Mouse (Mus musculus) embryo, embryonic 11.5 days (tissue): Measurements from ENCODE around the gene Dazap2.

Experiments
- DNase-seq: peaks from one replicate; pipeline ENCODE4 v3.0.0-alpha.2; 2012; ENCODE audit warnings: low read depth, low spot score

Gene Dazap2

DNA sequence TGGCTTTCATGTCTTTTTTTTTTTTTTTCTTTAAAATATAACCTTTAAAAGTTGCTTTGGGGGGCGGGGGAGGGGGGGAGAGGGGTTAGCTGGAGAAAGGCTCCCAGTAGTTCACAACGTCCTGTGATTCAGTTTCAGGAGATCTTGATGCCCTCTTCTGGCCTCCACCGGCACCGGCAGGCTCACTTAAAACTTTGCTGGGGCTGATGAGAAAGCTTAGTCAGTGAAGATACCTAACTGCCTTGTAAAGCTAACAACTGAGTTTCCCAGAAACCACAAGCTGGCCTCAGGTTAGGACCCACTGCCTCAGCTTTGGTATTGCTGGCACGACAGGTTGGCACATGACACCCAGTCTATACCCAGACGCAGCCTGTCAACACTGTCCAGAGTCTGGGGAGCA is 22.5 kb downstream of the Dazap2 start:
- no peak for DNase-seq

DNA sequence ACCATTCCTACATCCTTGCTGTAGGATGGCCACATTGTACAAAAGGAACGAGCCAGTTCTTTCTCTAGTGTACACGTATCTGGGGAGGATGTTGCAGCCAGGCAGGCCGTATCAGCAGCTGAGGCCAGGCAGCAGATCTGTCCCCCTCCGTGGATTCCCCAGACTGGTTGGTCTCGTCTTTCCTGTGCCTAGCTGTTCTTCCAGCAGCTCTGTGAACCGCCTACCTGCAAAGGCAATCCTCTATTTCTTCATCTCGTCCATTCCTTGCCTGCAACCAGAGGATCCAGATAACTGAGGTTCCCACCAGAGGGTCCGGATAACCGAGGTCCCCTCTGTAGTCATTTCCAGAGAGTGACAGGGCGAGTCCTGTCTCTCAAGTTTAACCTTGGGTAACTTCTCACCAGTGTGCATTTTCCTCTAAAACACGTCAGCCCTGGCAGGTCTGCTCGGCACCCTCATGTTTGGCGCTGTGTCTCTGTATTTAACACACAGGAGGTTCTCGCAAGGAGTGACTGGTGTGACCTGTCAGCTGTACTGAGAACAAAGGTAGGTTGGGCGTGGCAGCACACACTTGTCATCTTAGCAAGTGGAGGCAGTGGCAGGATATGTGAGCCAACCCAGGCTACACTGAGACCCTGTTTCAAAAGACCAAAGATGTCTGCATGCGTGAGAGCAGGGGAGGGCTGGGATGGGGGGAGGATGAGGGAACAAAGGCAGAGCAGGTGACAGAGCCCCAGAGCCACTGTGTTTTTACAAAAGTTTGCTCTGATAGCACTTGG is 25.0 kb downstream of the Dazap2 start:
- no peak for DNase-seq

DNA sequence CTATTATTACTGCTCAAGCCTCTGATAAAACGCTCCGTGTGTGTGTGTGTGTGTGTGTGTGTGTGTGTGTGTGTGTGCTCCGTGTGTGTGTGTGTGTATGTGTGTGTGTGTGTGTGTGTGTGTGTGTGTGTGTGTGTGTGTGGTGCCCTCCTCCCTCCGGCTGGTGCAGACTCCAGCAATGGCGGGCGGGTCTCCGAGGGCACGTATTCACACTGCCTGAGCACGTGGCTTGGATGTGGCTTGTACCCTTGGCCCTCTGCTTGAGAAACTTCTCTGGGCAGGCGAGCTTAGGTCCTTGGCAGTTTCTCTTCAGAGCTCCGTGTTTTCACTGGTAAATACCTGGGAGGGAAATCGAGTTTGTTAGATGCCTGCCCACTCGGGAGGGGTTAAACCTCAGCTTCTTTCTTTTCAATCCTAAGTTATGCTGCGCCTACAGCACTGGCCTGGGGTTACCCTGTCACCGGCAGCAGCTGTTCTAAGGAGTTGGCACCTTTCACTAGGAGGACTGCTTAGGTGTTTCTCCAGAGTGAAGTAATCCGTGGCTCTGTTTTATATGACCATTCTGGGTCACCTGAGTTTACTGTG is 26.2 kb downstream of the Dazap2 start:
- DNase-seq = no peak

DNA sequence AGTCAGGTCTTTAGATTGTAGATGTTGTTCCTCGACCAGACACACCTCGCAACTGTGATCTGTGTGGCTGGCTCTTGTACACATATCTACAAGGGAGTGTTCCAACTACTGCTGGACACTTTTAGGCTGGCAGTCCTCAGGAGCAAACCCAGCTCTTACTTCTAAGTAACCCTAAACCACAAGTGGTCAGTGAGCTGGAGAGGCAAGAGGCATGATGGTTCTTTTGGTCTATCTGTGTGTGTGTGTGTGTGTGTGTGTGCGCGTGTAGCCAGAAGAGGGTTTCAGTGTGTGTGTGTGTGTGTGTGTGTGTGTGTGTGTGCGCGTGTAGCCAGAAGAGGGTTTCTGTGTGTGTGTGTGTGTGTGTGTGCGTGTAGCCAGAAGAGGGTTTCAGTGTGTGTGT is 27.3 kb downstream of the Dazap2 start:
- no peak for DNase-seq

DNA sequence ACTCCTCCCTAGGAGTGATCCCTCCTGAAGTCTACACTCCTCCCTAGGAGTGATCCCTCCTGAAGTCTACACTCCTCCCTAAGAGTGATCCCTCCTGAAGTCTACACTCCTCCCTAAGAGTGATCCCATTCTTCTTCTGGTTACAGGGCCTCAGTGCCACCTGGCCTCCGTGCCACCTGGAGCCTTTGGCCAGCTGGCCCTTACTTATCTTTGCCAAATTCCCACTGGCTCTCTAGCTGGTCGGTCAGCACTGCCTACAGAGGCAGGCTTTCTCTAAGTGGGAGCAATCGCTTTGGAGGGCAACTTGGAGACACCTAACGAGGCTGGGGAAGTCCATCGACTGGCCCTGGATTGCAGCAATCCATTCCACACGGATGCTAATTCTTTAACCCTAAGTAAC is 31.0 kb downstream of the Dazap2 start:
- DNase-seq = no peak

DNA sequence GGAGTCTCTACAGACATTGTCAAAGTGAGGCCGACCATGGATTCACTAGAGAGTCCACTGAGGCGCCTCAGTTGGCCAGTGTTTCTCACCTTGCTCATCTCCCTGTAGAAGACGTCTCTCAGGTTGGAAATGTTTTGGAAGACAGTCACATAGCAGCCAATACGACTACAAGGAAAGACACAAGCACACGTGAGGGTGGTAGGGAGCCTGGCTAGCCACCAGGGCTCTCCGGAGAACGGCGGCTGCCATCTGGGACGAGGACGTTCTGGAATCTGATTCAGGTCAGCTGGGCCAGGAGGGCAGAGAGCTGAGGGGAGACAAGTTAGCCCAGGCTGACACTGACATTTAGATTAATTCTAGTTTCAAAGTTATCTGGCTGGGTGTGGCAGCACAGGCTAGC is 35.0 kb downstream of the Dazap2 start:
- DNase-seq = no peak

DNA sequence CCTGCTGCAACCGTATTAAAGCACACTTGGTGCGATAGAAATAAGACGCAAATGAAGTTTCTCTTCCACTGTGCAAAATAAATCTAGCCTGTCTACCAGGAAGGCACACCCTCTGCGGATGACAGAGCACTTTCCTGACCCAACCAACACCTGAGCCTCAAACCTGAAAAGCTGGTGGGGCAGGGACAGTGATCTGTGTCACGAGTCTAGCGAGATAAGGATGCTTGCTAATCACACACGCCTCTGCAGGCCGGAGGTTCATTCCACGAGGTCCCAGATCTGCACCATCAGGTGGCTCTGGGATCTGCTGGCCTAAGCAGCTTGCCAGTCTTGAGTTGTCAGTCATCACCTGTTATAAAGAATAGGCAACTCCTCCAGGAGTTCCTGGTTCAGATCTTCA is 36.5 kb downstream of the Dazap2 start:
- no peak for DNase-seq

DNA sequence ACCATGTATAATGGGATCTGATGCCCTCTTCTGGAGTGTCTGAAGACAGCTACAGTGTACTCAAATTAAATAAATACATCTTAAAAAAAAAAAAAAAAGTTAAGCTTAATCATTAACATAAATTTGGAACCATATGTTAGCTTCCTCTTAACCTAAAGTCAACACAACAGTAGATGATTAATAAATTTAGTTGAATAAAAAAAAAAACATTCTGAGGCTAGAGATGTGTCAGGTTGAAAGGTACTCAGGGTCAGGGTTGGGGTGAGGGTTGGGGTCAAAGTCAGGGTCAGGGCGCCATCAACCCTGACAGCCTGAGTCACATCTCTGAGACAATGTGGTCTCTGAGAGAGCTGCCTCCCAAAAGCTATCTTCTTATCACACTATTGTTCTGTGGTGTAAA is 39.1 kb downstream of the Dazap2 start:
- no peak for DNase-seq

DNA sequence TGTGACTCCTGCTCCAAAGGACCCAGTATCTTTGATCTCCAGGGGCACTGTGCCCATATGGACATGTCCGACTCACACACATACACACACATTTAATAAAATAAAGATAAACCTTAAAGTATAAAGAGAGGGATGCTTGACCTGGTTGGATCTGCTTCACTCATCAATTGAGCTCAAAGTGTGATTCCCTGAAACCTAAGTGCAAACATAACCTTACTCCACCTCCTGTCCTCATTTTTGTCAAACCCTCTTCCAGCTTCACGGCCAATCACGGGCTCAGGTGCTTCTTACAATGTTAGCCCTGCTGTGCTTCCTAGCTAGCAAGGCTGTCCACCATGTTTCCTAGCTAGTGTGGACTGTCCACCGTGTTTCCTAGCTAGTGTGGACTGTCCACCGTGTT is 40.1 kb downstream of the Dazap2 start:
- no peak for DNase-seq

DNA sequence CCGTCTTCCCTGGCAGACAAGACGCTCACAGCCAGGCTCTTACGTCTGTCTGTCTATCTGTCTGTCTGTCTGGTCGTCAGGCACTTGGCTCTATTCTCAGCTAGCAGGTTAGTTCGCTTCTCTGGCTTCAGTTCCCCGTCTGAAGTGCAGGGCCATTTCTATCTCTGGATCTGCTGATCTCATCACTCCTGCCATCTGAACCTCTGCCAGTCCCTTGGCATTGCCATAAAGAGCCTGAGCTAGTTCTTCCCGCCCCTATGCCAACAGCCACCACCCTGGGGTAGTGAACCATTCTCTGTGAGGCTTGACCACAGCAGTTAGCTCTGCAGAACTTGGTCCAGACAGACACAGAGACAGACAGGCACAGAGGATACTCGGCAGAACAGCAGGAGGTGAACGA is 45.2 kb downstream of the Dazap2 start:
- no peak for DNase-seq

DNA sequence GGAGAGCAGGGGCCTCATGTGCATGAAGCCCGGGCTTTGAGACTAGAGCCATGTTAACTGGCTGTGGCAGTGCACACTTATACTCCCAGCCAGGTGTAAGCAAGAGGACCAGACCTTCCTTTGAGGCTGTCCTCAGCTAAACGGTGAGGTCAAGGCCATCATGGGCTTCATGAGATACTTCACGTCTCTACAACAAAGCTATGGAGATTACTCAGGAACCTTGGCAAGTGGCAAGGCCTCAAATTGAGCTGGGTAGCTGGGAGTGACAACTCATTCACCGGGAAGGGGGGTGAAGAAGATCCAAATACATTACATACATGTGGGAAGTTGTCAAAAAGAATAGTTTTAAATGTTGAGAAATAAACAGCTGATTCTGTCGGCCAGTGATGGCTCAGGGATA is 45.7 kb downstream of the Dazap2 start:
- no peak for DNase-seq

DNA sequence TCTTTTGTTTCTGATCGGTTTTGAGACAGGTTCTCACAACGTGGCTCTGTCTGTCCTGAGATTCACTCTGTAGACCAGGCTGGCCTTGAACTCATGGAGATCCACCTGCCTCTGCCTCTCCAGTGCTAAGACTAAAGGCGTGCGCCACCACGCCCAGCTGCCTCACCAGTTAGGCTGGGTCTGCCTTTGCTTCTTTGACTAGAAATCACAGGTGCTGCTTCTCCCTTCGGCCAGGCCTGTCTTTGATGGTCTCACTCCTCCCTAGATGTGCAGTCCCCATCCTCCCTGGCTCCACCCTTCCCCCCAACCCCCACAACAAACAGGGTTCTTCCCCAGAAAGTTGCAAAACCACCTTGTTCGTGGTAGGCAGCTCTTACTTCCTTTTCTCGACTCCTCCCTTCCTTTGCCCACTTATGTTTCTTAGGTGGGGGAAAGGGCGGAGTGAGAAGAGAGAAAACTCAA is 49.7 kb downstream of the Dazap2 start:
- no peak for DNase-seq

DNA sequence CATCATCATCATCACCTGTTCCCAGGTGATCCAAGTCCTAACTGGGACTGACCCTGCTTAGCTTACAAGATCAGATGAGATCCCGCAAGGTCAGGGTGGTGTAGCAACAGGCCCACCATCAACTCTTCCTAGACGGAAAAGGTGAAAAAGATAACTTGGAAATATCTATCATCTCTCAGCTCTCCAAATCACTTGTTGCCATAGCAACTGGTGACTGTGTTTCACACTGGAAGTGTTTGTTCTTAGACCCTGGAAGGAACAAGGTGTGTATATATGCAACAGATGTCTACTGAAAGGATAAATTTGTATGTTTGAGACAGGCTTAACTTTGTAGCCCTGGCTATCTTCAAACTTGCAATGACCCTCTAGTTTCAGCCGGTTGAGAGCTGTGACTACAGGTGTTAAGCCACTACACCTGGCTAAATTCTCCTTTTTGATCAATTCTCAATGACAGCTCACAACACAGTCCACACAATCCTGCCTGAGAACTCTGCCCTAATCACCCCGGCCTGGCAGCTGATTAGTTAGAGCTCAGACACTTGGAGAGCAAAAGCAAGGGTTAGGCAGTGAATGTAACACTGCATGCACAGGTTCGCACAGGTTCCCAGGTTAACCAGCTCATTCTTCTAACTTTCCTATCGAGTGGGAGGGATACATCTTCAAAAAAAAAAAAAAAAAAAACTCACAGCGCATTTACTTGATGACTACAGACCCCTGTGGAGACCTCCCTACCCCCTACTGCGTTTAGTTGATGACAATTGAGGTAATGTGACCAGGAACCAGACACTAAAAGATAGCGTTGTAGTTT is 50.5 kb downstream of the Dazap2 start:
- DNase-seq = no peak

DNA sequence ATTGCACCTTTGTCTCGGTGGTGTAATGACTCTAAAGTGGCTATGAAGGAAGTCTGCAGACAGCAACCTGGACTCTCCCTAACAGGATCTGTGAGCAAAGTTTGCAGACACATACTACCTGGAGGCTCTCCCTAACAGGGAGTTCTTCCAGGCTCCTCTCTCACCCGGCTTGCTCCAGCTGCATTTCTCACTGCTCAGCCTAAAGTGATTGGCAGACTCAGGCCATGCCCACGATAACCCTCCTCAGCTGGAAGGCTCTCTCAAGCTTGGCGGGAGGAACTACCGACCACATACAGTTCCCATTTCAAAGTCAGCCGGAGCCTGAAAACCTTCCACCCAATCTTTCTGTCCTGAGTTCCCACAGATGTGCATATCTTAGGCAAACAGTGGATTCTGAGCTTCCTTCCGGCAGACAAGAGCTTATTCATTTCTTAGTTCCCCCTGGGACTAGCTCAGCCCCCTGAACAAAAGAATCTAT is 51.1 kb downstream of the Dazap2 start:
- DNase-seq = no peak

DNA sequence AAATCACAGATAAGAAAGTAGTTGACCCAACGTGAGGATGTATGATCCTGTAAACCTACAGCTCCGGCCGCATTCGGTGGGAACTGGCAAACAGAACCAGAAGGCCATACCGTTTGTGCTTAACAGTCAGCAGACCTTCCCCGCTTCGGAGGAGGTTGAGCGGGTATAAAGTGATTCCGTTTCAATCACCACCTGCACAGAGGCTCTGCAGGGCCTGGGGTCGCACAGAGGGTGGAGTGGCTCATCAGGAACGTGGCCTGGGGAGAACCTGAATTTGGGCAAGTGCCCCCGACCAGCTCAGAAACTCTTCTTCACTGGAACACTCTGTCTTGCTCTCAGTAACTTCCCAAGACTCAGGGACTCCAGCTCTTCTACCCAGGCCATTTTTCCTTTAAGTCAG is 51.7 kb downstream of the Dazap2 start:
- no peak for DNase-seq

DNA sequence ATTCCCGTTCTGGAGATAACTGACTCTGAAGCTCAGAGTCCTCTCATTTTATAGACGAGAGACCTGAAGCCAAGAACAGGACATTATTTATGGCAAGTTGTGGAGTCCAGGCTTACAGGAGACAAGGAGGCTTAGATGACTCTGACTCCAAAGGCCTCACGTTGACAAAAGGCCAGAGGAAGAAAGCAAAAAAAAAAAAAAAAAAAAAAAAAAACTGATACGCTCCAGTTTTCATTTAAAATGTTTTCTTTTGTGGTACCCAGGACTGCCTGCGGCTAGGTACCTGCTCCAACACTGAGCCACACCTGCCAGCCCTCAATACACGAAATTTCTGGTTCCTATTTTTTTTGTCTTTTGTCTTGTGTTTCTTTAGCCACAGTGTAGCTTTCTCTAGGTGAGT is 52.3 kb downstream of the Dazap2 start:
- DNase-seq = no peak

DNA sequence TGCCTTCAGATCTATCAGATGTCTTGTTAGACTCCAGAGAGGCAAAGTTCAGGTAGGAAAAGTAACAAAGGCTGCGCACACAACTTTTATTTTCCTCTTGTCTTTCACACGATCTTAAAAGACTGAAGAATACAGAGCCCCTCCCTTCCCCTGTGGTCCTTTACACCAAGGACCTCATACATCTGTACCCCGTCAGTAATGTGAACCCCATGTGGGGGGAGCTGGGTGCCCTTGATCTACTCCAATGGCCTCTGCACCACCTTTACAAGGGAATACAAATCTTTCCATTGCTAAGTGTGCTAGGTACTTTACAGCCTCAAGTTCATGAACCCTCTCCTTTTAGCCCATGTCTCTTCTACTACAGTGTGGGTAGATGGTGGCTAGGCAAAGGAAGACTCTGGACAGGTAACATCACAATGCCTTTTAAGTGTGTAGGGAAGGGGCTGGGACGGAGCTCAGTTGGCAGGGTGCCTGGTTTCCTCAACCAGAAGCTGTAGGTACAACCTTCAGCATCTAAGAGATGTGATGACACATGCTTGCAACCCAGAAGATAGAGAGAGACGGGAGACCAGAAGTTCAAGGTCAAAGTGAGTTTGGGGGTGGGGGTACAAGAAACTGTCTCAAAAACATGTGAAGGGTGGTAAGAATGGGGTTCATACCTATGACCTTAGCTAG is 52.9 kb downstream of the Dazap2 start:
- DNase-seq = no peak

DNA sequence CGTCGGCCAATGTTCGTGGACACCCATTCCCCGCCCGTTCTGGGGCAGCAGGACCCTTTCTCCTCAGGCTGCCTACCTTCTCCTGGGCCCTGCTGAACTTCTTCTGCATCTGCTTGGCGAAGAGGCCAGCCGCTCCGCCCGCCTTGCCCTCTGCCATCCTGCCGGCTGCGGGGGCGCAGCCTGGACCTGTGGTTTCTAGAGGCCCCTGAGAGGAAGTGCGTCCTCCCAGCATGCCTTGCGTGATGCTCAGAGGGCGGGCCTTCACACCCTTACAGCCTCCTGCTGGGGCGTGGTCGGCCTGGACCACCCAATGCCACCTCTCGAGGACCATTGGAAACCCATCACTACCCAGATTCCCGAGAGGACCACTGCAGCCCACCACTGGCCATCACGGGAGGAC is 54.2 kb downstream of the Dazap2 start, which contains the start of gene Bin2:
Bin2 (minus strand) TSS at position 217 of the 400 bp plus-strand sequence.
- DNase-seq = no peak

DNA sequence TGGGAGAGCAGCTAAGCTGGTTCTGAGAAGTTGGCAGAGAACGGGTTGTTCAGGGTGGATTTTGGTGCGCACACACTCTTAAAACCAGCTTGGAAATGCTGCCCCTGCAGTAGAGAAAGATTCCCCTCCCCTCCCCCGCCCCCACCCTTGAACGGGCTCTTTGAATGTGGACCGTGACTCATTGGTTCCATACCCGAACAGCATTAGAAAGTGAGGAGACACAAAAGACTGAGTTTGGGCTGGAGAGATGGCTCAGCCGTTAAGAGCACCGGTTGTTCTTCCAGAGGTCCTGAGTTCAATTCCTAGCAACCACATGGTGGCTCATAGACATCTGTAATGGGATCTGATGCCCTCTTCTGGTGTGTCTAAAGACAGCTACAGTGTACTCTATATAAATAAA is 54.9 kb downstream of the Dazap2 start:
- DNase-seq = no peak
